Mouse (Mus musculus) layer of hippocampus, adult 2 months (tissue): ENCODE measurements around the gene Tnip3. TPM values are rescaled to one million over a fixed set of nuclear protein-coding genes. Genes with fewer than 3 reads are reported as not detected.

Experiments used
- DNase-seq, 2 experiments: peaks; one replicate each; pipeline ENCODE4 v3.0.0; 2022; ENCODE audit warnings: low spot score in 2 of 2
- H3K27ac ChIP-seq: fragments of 200-600 bp; 2 replicates; pipeline ENCODE4 v1.8.1; 2022
- H3K4me3 ChIP-seq: fragments of 200-600 bp; 2 replicates; pipeline ENCODE4 v1.8.1; 2022; ENCODE audit warnings: mild to moderate bottlenecking
- CTCF ChIP-seq: fragments of 200-600 bp; conservative IDR thresholded peaks from 2 replicates; pipeline ENCODE4 v1.8.1; 2022; ENCODE audit warnings: antibody characterized with exemption, mild to moderate bottlenecking, moderate library complexity
- total RNA-seq, 2 experiments: library from RNA; stranded (reverse); gene quantifications; 2 replicates each; pipeline ENCODE4 v1.2.3; 2021

Tnip3 gene
- total RNA-seq, 2 experiments from 2014 or later = not detected

- no peak overlapping the region for H3K4me3 ChIP-seq
- TF ChIP-seq CTCF = no peak
- no peak for DNase-seq
- no peak overlapping the region for H3K27ac ChIP-seq
These were observed 107.1 kb downstream of the Tnip3 start for GRCm38 (mm10) chr6:65632184-65632583.

DNA sequence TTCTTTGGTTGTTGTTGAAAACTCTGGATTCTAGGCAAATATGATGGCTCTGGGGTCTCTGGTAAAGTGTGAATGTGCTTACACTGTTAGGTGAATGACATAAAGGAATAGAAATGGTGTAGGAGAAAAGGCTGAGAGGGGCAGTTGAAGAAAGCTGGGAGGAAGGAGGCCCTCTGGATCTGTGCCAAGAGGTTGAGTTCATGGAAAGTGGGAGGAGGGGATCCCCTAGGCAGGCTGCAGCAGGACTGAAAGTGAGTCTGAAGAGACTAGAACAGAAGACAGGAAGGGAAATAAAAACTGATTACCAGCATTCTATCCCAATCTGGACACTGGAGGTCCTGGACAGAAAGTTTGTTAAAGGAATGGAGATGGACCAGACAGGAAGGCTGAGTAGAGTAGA is 117.3 kb downstream of the Tnip3 start:
- no peak for DNase-seq
- TF ChIP-seq CTCF = no peak
- Histone ChIP-seq H3K4me3 (no peak overlapping the region), H3K27ac (no peak overlapping the region)

- no peak for DNase-seq
These were observed 119.0 kb downstream of the Tnip3 start for GRCm38 (mm10) chr6:65644110-65644509.

GRCm38 (mm10) chr6:65646408-65646807 is 121.3 kb downstream of the Tnip3 start:
- no peak for TF ChIP-seq CTCF
- no peak overlapping the region for H3K4me3 ChIP-seq
- no peak overlapping the region for H3K27ac ChIP-seq
- DNase-seq = no peak

More at GRCm38 (mm10) chr6:65644110-65644509, 119.0 kb downstream of the Tnip3 start:
- H3K4me3 ChIP-seq = no peak overlapping the region
- TF ChIP-seq CTCF = no peak
- no peak overlapping the region for H3K27ac ChIP-seq

GRCm38 (mm10) chr6:65647731-65648130 is 122.6 kb downstream of the Tnip3 start:
- no peak for DNase-seq
- no peak overlapping the region for H3K4me3 ChIP-seq
- TF ChIP-seq CTCF = no peak
- H3K27ac ChIP-seq = no peak overlapping the region

- Histone ChIP-seq H3K4me3 (no peak overlapping the region), H3K27ac (no peak overlapping the region)
- DNase-seq = no peak
- TF ChIP-seq CTCF = peak; percentile 83
These were observed 126.3 kb downstream of the Tnip3 start for GRCm38 (mm10) chr6:65651376-65651775.

DNA sequence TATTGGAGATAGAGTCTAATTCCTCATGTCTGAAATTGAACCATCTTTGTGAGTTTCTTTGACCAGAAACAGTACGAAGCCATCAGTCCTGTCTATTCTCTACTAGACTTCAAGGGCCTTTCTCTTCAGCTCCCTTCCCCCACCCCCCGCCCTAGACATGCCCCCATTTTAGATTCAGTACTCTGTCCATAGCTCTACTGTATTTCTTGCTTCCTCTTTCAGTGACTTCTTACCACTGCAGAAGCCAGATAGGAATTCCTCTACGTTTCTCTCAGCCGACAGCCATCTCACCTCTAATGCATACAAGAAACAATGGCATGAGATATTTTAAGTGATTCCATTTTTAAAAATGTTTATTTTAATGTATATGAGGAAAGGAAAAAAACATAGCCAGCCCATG is 136.2 kb downstream of the Tnip3 start:
- H3K4me3 ChIP-seq = no peak overlapping the region
- no peak for DNase-seq
- TF ChIP-seq CTCF = no peak
- H3K27ac ChIP-seq = no peak overlapping the region

DNA sequence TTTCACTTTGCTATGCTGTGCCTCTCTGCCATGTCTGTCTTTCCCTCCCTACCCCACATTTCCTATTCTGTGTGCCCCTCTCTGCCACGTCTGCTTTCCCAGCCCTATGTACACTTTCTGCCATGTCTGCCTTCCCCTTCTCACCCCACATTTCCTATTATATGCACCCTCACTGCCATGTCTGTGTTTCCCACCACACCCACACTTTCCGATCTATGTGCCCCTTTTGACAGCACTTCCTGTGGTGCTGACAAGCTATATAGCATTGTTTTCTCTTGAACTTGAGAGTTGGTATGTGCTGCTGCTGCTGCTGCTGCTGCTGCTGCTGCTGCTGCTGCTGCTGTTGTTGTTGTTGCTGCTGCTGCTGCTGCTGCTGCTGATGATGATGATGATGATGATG is 136.9 kb downstream of the Tnip3 start:
- no peak for TF ChIP-seq CTCF
- Histone ChIP-seq H3K4me3 (no peak overlapping the region), H3K27ac (no peak overlapping the region)
- no peak for DNase-seq

- TF ChIP-seq CTCF = no peak
- no peak for DNase-seq
- no peak overlapping the region for H3K27ac ChIP-seq
- H3K4me3 ChIP-seq = no peak overlapping the region
These were observed 138.9 kb downstream of the Tnip3 start for GRCm38 (mm10) chr6:65663990-65664389.

DNA sequence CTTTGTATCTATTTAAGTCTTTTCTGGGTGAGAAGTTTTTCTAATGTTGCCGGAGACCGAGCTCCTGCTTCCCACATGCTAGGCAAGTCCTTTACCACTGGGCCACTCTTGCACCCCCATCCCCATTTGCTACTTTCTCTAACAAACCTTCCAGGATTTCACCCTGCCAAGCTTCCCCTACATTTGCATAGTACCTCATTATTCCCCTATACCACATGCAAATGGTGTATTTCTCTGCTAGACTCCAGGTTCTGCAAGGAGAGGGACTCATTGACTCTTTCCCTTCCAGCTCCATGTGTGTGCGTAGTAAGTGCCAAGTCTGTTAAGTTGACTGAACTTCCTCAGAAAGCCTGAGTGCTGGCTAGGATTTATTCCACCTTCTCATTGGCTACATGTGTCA is 141.2 kb downstream of the Tnip3 start:
- TF ChIP-seq CTCF = no peak
- Histone ChIP-seq H3K27ac (no peak overlapping the region), H3K4me3 (no peak overlapping the region)
- DNase-seq = no peak

DNA sequence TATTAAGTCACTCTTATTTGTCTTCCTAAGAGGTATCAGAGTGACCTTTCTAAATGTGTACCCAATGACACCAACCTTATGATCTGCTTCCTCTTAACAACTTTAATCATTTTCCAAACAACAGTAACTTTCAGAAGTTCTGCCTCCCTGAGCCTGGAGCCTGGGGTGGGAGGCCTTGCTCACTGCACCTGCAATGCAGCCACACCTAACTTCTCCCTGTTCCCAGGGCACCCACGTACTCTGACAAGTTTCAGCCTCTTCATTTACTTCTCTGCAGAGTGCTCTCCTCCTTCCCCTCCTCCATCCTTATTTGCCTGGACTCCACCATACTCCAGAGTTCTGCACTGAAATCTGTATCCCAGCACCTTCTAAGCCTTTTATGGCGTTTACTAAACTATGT is 144.9 kb downstream of the Tnip3 start:
- no peak for DNase-seq
- H3K4me3 ChIP-seq = no peak overlapping the region
- TF ChIP-seq CTCF = no peak
- H3K27ac ChIP-seq = no peak overlapping the region

GRCm38 (mm10) chr6:65670981-65671411 is 145.9 kb downstream of the Tnip3 start:
- DNase-seq = no peak
- TF ChIP-seq CTCF = no peak
- Histone ChIP-seq H3K27ac (no peak overlapping the region), H3K4me3 (peak overlapping the region; percentile 13; the same call in 1 of the 2 replicates)

GRCm38 (mm10) chr6:65671451-65671850 is 146.3 kb downstream of the Tnip3 start, which contains the start of gene Ndnf:
Gene Ndnf, plus strand, starts transcription at chr6:65671590.
- no peak for TF ChIP-seq CTCF
- Histone ChIP-seq H3K27ac (peak within 1 kb of the TSS; percentile 65; the same call in 1 of the 2 replicates), H3K4me3 (peak within 1 kb of the TSS; percentile 69)
- peak; percentile 16 to 32 for DNase-seq

- Histone ChIP-seq H3K4me3 (peak overlapping the region; percentile 69), H3K27ac (peak overlapping the region; percentile 65; the same call in 1 of the 2 replicates)
- TF ChIP-seq CTCF = no peak
- DNase-seq = no peak
These were observed 147.3 kb downstream of the Tnip3 start for GRCm38 (mm10) chr6:65672131-65673031.

Other genes starting within 250 kb of the Tnip3 start
- under 1 TPM; 0.15 to 0.46 TPM for gene C130060K24Rik, start 144.2 kb upstream of the Tnip3 start, total RNA-seq
- gene Ndnf, start 146.3 kb downstream of the Tnip3 start, total RNA-seq = 10 to 100 TPM; 17.6 to 27.2 TPM